Mouse (Mus musculus): Measurements from ENCODE around the gene Ncf1. TPM values are rescaled to one million over a fixed set of nuclear protein-coding genes. Genes with fewer than 3 reads are reported as not detected.

The Ncf1 gene
- polyA plus RNA-seq, 1 experiment from 2014 or later: 3.1 TPM

GRCm38 (mm10) chr5:134186961-134187731 is 42.3 kb downstream of the Ncf1 start:
- Histone ChIP-seq H3K9ac (replicated peaks) (no peak overlapping the region), H3K4me3 (no peak overlapping the region), H3K36me3 (no peaks in the 10 kb centered on the region), H3K4me2 (replicated peaks) (no peak overlapping the region), H3K4me1 (peaks cover 14% of the 10 kb centered on the region), H3K27me3 (no peaks in the 10 kb centered on the region), H3K9me3 (no peaks in the 10 kb centered on the region), H3K27ac (replicated peaks) (no peak overlapping the region)
- WGBS: 75% methylated on average over 4 of the region's 4 CpGs
- ATAC-seq (ENCODE audit: low FRiP score, low read depth): no peak

DNA sequence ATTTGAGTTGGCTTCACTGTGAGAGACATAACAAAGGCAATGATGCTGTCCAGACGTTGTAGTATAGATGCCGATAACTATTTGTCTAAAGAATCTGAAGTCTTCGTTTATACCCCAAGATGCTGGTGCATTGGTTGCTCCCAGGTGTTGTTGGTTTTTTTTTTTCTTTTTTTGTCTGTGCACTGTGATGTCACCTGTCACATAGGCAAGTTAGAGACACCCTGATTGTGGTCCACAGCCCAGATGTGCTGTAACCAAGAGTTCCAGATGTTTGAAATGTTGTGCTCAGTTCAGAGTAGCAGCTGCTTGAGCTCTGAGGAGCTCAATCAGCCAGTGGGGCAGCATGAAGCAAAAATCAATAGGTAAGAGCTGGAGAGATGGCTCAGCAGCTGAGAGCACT is 43.4 kb downstream of the Ncf1 start:
- no peak overlapping the region for H3K4me2 ChIP-seq (replicated peaks)
- ATAC-seq (ENCODE audit: low FRiP score, low read depth): no peak
- WGBS: 88% methylated on average over 3 of the region's 3 CpGs
- H3K27me3 ChIP-seq: no peaks in the 10 kb centered on the region
- no peak overlapping the region for H3K27ac ChIP-seq (replicated peaks)
- H3K9me3 ChIP-seq: no peaks in the 10 kb centered on the region
- H3K36me3 ChIP-seq: no peaks in the 10 kb centered on the region
- peaks cover 17% of the 10 kb centered on the region for H3K4me1 ChIP-seq
- H3K4me3 ChIP-seq: no peak overlapping the region
- no peak overlapping the region for H3K9ac ChIP-seq (replicated peaks)

GRCm38 (mm10) chr5:134183880-134184808 is 45.3 kb downstream of the Ncf1 start, which contains the start of gene Gtf2ird2:
TSS of gene Gtf2ird2 (plus strand) at chr5:134184019.
- H3K4me2 ChIP-seq (replicated peaks): peak within 1 kb of the TSS; percentile 78
- H3K9me3 ChIP-seq: no peaks in the 10 kb centered on the region
- H3K27me3 ChIP-seq: no peaks in the 10 kb centered on the region
- no peaks in the 10 kb centered on the region for H3K36me3 ChIP-seq
- peak; percentile 94 for ATAC-seq (ENCODE audit: low FRiP score, low read depth)
- H3K4me1 ChIP-seq: peaks cover 17% of the 10 kb centered on the region
- WGBS: under 1% methylated on average over 91 of the region's 92 CpGs
- H3K4me3 ChIP-seq: peak within 1 kb of the TSS; percentile 63
- H3K9ac ChIP-seq (replicated peaks): peak within 1 kb of the TSS; percentile 73
- H3K27ac ChIP-seq (replicated peaks): peak within 1 kb of the TSS; percentile 93

DNA sequence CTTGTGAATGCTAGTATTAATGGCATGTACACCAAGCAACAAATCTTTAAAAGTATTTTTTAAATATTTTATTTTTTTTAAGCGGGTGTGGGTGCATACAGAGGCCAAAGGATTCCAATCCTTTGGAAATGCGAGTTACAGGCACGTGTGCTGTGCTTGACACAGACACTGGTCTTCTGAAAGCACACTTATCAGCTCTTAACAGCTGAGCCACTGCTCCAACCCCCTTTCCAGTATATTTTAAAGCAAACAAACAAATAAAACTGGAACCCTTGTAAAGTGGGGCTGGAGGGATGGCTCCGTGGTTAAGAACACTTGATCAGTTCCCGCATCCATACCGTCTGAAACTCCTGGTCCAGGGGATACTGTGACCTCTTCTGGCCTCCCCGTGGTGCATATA is 46.3 kb downstream of the Ncf1 start:
- peak overlapping the region; percentile 73 for H3K9ac ChIP-seq (replicated peaks)
- H3K4me3 ChIP-seq: peak overlapping the region; percentile 63
- ATAC-seq (ENCODE audit: low FRiP score, low read depth): no peak
- WGBS: 56% methylated on average over 7 of the region's 7 CpGs
- 0 out of 2 replicates have a peak overlapping the region, but pooled peaks have one; percentile 93 for H3K27ac ChIP-seq (replicated peaks)
- H3K9me3 ChIP-seq: no peaks in the 10 kb centered on the region
- peak overlapping the region; percentile 78 for H3K4me2 ChIP-seq (replicated peaks)
- H3K27me3 ChIP-seq: peaks cover 5% of the 10 kb centered on the region; the same call in 1 of the 2 replicates
- peaks cover 17% of the 10 kb centered on the region for H3K4me1 ChIP-seq
- H3K36me3 ChIP-seq: no peaks in the 10 kb centered on the region

- Histone ChIP-seq H3K9me3 (no peaks in the 10 kb centered on the region), H3K4me2 (replicated peaks) (peak overlapping the region; percentile 78), H3K9ac (replicated peaks) (peak overlapping the region; percentile 21; the same call in 1 of the 2 replicates), H3K27ac (replicated peaks) (no peak overlapping the region), H3K27me3 (peaks cover 5% of the 10 kb centered on the region; the same call in 1 of the 2 replicates), H3K36me3 (no peaks in the 10 kb centered on the region), H3K4me3 (no peak overlapping the region; the same call in 1 of the 2 replicates), H3K4me1 (peaks cover 17% of the 10 kb centered on the region)
- WGBS: 61% methylated on average over 4 of the region's 4 CpGs
- no peak for ATAC-seq (ENCODE audit: low FRiP score, low read depth)
These were observed 46.7 kb downstream of the Ncf1 start for GRCm38 (mm10) chr5:134182735-134183134.

GRCm38 (mm10) chr5:134182172-134182571 is 47.3 kb downstream of the Ncf1 start:
- WGBS: 68% methylated on average over 3 of the region's 3 CpGs
- no peak overlapping the region for H3K4me3 ChIP-seq
- no peak overlapping the region for H3K9ac ChIP-seq (replicated peaks)
- no peaks in the 10 kb centered on the region for H3K36me3 ChIP-seq
- H3K4me1 ChIP-seq: peaks cover 17% of the 10 kb centered on the region
- ATAC-seq (ENCODE audit: low FRiP score, low read depth): no peak
- no peak overlapping the region for H3K4me2 ChIP-seq (replicated peaks)
- no peak overlapping the region for H3K27ac ChIP-seq (replicated peaks)
- peaks cover 5% of the 10 kb centered on the region; the same call in 1 of the 2 replicates for H3K27me3 ChIP-seq
- H3K9me3 ChIP-seq: no peaks in the 10 kb centered on the region

DNA sequence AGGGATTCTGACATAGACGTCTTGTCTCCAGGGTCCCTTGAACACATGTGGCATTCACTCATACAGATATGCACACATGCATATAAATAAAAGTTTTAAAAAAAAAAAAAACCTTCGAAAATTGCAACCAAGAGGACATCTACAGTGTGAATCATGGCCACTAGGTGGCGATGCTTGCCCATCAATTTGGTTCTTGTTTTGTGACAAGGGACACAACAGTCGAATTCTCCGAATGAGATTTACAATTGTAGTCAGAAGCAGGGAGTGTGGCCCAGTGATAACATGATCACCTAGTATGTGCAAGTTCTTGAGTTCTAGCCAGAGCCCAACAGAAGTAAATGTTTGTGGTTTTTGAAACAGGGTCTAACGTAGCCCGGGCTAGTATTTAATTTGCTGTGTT is 49.6 kb downstream of the Ncf1 start:
- H3K9ac ChIP-seq (replicated peaks): no peak overlapping the region
- peaks cover 5% of the 10 kb centered on the region; the same call in 1 of the 2 replicates for H3K27me3 ChIP-seq
- WGBS: 25% methylated on average over 7 of the region's 7 CpGs
- no peak overlapping the region for H3K27ac ChIP-seq (replicated peaks)
- no peak for ATAC-seq (ENCODE audit: low FRiP score, low read depth)
- H3K4me2 ChIP-seq (replicated peaks): no peak overlapping the region
- peaks cover 26% of the 10 kb centered on the region for H3K4me1 ChIP-seq
- no peaks in the 10 kb centered on the region for H3K36me3 ChIP-seq
- no peak overlapping the region for H3K4me3 ChIP-seq
- no peaks in the 10 kb centered on the region for H3K9me3 ChIP-seq

- no peak for ATAC-seq (ENCODE audit: low FRiP score, low read depth)
- Histone ChIP-seq H3K9me3 (no peaks in the 10 kb centered on the region), H3K4me2 (replicated peaks) (no peak overlapping the region), H3K27ac (replicated peaks) (no peak overlapping the region), H3K36me3 (no peaks in the 10 kb centered on the region), H3K9ac (replicated peaks) (0 out of 2 replicates have a peak overlapping the region, but pooled peaks have one; percentile 7), H3K4me1 (peaks cover 24% of the 10 kb centered on the region), H3K4me3 (no peak overlapping the region), H3K27me3 (peaks cover 5% of the 10 kb centered on the region; the same call in 1 of the 2 replicates)
- 81% methylated on average over 7 of the region's 7 CpGs for WGBS
These were observed 50.9 kb downstream of the Ncf1 start for GRCm38 (mm10) chr5:134178536-134178935.

GRCm38 (mm10) chr5:134176169-134176881 is 53.1 kb downstream of the Ncf1 start, which contains the start of gene Rcc1l:
TSS of gene Rcc1l (minus strand) at chr5:134176774.
- Histone ChIP-seq H3K4me3 (peak within 1 kb of the TSS; percentile 98), H3K27me3 (peaks cover 5% of the 10 kb centered on the region; the same call in 1 of the 2 replicates), H3K27ac (replicated peaks) (peak within 1 kb of the TSS; percentile 68), H3K9ac (replicated peaks) (peak within 1 kb of the TSS; percentile 73), H3K4me2 (replicated peaks) (peak within 1 kb of the TSS; percentile 92), H3K9me3 (no peaks in the 10 kb centered on the region), H3K36me3 (0 out of 2 replicates have a peak, but pooled peaks cover 4% of the 10 kb centered on the region), H3K4me1 (peaks cover 9% of the 10 kb centered on the region)
- under 1% methylated on average over 66 of the region's 72 CpGs for WGBS
- peak; percentile 88 for ATAC-seq (ENCODE audit: low FRiP score, low read depth)

GRCm38 (mm10) chr5:134175696-134176095 is 53.7 kb downstream of the Ncf1 start:
- no peaks in the 10 kb centered on the region for H3K9me3 ChIP-seq
- peak overlapping the region; percentile 92 for H3K4me2 ChIP-seq (replicated peaks)
- ATAC-seq (ENCODE audit: low FRiP score, low read depth): no peak
- peaks cover 5% of the 10 kb centered on the region; the same call in 1 of the 2 replicates for H3K27me3 ChIP-seq
- peak overlapping the region; percentile 68; the same call in 1 of the 2 replicates for H3K27ac ChIP-seq (replicated peaks)
- H3K4me1 ChIP-seq: peaks cover 9% of the 10 kb centered on the region
- WGBS: 9% methylated on average over 10 of the region's 10 CpGs
- peaks cover 7% of the 10 kb centered on the region; the same call in 1 of the 2 replicates for H3K36me3 ChIP-seq
- peak overlapping the region; percentile 73 for H3K9ac ChIP-seq (replicated peaks)
- H3K4me3 ChIP-seq: peak overlapping the region; percentile 98

DNA sequence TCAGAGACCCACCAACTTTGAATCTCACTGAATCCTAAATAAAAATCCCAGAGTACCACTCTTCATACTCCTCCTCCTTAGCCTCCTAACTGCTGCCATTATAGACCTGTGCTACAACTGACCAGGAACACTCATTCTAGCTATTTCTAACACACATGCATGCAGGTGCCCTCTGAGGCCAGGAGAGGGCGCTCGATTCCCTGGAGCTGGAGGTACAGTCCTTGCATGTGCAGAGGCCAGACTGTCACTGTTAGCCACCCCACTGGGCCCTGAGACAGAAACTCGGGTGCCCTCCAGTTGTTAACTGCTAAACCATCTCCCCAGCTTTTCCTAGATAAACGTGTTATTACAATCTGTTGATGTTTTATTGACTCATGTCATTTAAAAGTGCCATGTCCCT is 56.2 kb downstream of the Ncf1 start:
- H3K9ac ChIP-seq (replicated peaks): no peak overlapping the region
- no peak for ATAC-seq (ENCODE audit: low FRiP score, low read depth)
- H3K4me3 ChIP-seq: no peak overlapping the region
- H3K4me1 ChIP-seq: peaks cover 9% of the 10 kb centered on the region
- no peak overlapping the region for H3K27ac ChIP-seq (replicated peaks)
- H3K9me3 ChIP-seq: no peaks in the 10 kb centered on the region
- no peaks in the 10 kb centered on the region; the same call in 1 of the 2 replicates for H3K27me3 ChIP-seq
- peaks cover 15% of the 10 kb centered on the region; the same call in 1 of the 2 replicates for H3K36me3 ChIP-seq
- 48% methylated on average over 4 of the region's 4 CpGs for WGBS
- no peak overlapping the region for H3K4me2 ChIP-seq (replicated peaks)
